Mouse (Mus musculus): ENCODE data around the gene Rtn3. TPM values are rescaled to one million over a fixed set of nuclear protein-coding genes. Genes with fewer than 3 reads are reported as not detected.
A peak's percentile ranks its signal among the peaks of the same experiment; 100 is the strongest.

Gene Rtn3
- polyA plus RNA-seq, 2 experiments from 2014 or later: 42.0 to 53.0 TPM

- ATAC-seq: no peak
Observed at GRCm38 (mm10) chr19:7484076-7484475, 995 bp upstream of the Rtn3 start.

GRCm38 (mm10) chr19:7483512-7483882 lies 416 bp upstream of the Rtn3 start:
- peak; percentile 43 for ATAC-seq

GRCm38 (mm10) chr19:7482266-7482598 lies 849 bp downstream of the Rtn3 start:
- ATAC-seq: no peak

GRCm38 (mm10) chr19:7481541-7482265 lies 1.4 kb downstream of the Rtn3 start:
- no peak for ATAC-seq

GRCm38 (mm10) chr19:7479751-7480248 lies 3.3 kb downstream of the Rtn3 start:
- no peak for ATAC-seq

- ATAC-seq: no peak
Observed at GRCm38 (mm10) chr19:7470643-7471042, 12.4 kb downstream of the Rtn3 start.

GRCm38 (mm10) chr19:7467915-7468314 lies 15.2 kb downstream of the Rtn3 start:
- no peak for ATAC-seq

GRCm38 (mm10) chr19:7459370-7459769 lies 23.7 kb downstream of the Rtn3 start:
- no peak for ATAC-seq

- ATAC-seq: no peak
Observed at GRCm38 (mm10) chr19:7458901-7459300, 24.2 kb downstream of the Rtn3 start.

- peak; percentile 28 for ATAC-seq
Observed at GRCm38 (mm10) chr19:7456803-7457202, 26.3 kb downstream of the Rtn3 start.

GRCm38 (mm10) chr19:7445596-7445995 lies 37.5 kb downstream of the Rtn3 start:
- no peak for ATAC-seq

GRCm38 (mm10) chr19:7445105-7445504 lies 38.0 kb downstream of the Rtn3 start:
- no peak for ATAC-seq

- no peak for ATAC-seq
Observed at GRCm38 (mm10) chr19:7441493-7441892, 41.6 kb downstream of the Rtn3 start.

- no peak for ATAC-seq
Observed at GRCm38 (mm10) chr19:7438295-7438694, 44.8 kb downstream of the Rtn3 start.

- no peak for ATAC-seq
Observed at GRCm38 (mm10) chr19:7436061-7436970, 46.8 kb downstream of the Rtn3 start.

GRCm38 (mm10) chr19:7434887-7435286 lies 48.2 kb downstream of the Rtn3 start:
- no peak for ATAC-seq

- no peak for ATAC-seq
Observed at GRCm38 (mm10) chr19:7425398-7425775, 57.7 kb downstream of the Rtn3 start.

GRCm38 (mm10) chr19:7424590-7425397 lies 58.3 kb downstream of the Rtn3 start:
- no peak for ATAC-seq

- no peak for ATAC-seq
Observed at GRCm38 (mm10) chr19:7424131-7424530, 59.0 kb downstream of the Rtn3 start.

GRCm38 (mm10) chr19:7423656-7424030 lies 59.4 kb downstream of the Rtn3 start:
- no peak for ATAC-seq

- ATAC-seq: no peak
Observed at GRCm38 (mm10) chr19:7423028-7423655, 59.9 kb downstream of the Rtn3 start.

GRCm38 (mm10) chr19:7422656-7423027 lies 60.4 kb downstream of the Rtn3 start:
- ATAC-seq: no peak

Data from activated CD4-positive, CD25-positive, alpha-beta regulatory T cell, adult 4 months (primary cell).